Mouse (Mus musculus) bone marrow macrophage, adult 2 months (primary cell): ENCODE results near the gene Mfsd5.

Experiments
- CTCF ChIP-seq: IDR thresholded peaks from 2 replicates; pipeline ENCODE4 v1.5.1; 2012; ENCODE audit warnings: low read depth, mild to moderate bottlenecking, low read length, moderate library complexity
- POLR2A ChIP-seq: IDR thresholded peaks from 2 replicates; pipeline ENCODE4 v1.6.1; 2012; ENCODE audit warnings: mild to moderate bottlenecking, low read depth, low read length, borderline replicate concordance

- TF ChIP-seq CTCF (no peak), POLR2A (no peak)
Measured at GRCm38 (mm10) chr15:102240607-102241006, 38.6 kb upstream of the Mfsd5 start.
